Mouse (Mus musculus): ENCODE results near the gene Evi5.

DNA sequence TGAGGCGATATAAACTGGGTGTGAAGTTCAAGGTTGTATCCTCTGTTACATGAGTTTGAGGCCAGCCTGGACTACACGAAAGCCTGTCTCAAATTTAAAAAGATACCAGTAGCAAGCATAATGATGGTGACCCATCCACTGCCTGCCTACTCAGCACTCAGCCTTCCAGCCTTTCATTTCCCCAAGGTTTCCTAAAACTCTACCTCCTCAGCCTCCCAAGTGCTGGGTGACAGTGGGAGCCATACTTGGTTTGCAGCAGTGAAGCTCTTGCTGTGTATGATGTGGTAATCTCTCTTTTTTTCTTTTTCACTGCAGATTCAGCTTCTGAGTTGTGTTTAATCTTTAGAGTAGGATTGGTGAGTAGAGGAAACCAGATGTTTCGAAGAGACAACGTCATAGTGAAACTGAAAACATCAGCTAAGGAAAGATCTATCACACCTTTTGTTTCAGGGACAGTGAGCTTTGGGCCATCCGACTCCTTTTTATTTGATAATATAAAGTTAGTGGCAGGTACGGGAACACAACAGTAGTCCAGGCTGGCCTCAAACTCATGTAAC is 171.6 kb downstream of the Evi5 start:
- no peak for TF ChIP-seq EP300 (IDR thresholded peaks at IDR 0.05; ENCODE audit: low read depth in 1 of 2, low read length in 2 of 2)
- no peak for TF ChIP-seq HCFC1 (IDR thresholded peaks at IDR 0.05; ENCODE audit: low read depth, low read length)
- no peak for TF ChIP-seq CTCF (IDR thresholded peaks at IDR 0.05 in 2 of 3, conservative IDR thresholded peaks at IDR 0.05 in 1 of 3; ENCODE audit: control insufficient read depth in 1 of 3, insufficient read depth in 1 of 3, low read depth in 2 of 3, low read length in 3 of 3, poor library complexity in 1 of 3, severe bottlenecking in 1 of 3)
- TF ChIP-seq ZKSCAN1 (IDR thresholded peaks at IDR 0.05; ENCODE audit: low read depth, low read length): no peak
- TF ChIP-seq KAT2A (conservative IDR thresholded peaks at IDR 0.05; ENCODE audit: low read depth, low read length): no peak
- TF ChIP-seq CHD2 (IDR thresholded peaks at IDR 0.05; ENCODE audit: low read length): no peak
- no peak for TF ChIP-seq ETS1 (IDR thresholded peaks at IDR 0.05; ENCODE audit: low read depth, low read length)
- TF ChIP-seq NRF1 (IDR thresholded peaks at IDR 0.05; ENCODE audit: insufficient read depth, low read depth, low read length, poor library complexity, severe bottlenecking): no peak
- TF ChIP-seq GABPA (IDR thresholded peaks at IDR 0.05; ENCODE audit: low read depth, low read length): no peak
- TF ChIP-seq GATA1 (IDR thresholded peaks at IDR 0.05; ENCODE audit: low read depth, low read length): no peak

Data from MEL (cell line).